Mouse (Mus musculus) testis, adult 2 months (tissue): Measurements from ENCODE around the gene Mxi1.

Experiments used
- CTCF ChIP-seq: fragments of 200-500 bp; IDR thresholded peaks from 2 replicates; pipeline ENCODE4 v1.5.1; 2012; ENCODE audit warnings: low read depth, mild to moderate bottlenecking, inconsistent platforms, low read length, moderate library complexity; ENCODE audit not compliant: control insufficient read depth, insufficient read depth, insufficient replicate concordance
- POLR2A ChIP-seq: fragments of 200-500 bp; IDR thresholded peaks from 2 replicates; pipeline ENCODE4 v1.6.1; 2012; ENCODE audit warnings: low read depth, mild to moderate bottlenecking, inconsistent platforms, low read length, moderate library complexity; ENCODE audit not compliant: control insufficient read depth

GRCm38 (mm10) chr19:53275204-53275603, 35.1 kb upstream of the Mxi1 start:
- TF ChIP-seq CTCF (no peak), POLR2A (no peak)
